Mouse (Mus musculus) small intestine, adult 2 months (tissue): ENCODE measurements around the gene Tmem231.

ENCODE experiments used
- CTCF ChIP-seq: fragments of 200-500 bp; IDR thresholded peaks from 2 replicates; pipeline ENCODE4 v1.5.1; 2012; ENCODE audit warnings: low read depth, mild to moderate bottlenecking, control low read depth, inconsistent platforms, low read length, moderate library complexity, mixed read lengths; ENCODE audit not compliant: insufficient replicate concordance, insufficient read length; ENCODE audit errors: extremely low read depth
- POLR2A ChIP-seq: fragments of 200-500 bp; IDR thresholded peaks from 2 replicates; pipeline ENCODE4 v1.6.1; 2012; ENCODE audit warnings: low read depth, mild to moderate bottlenecking, control low read depth, inconsistent platforms, low read length, moderate library complexity

DNA sequence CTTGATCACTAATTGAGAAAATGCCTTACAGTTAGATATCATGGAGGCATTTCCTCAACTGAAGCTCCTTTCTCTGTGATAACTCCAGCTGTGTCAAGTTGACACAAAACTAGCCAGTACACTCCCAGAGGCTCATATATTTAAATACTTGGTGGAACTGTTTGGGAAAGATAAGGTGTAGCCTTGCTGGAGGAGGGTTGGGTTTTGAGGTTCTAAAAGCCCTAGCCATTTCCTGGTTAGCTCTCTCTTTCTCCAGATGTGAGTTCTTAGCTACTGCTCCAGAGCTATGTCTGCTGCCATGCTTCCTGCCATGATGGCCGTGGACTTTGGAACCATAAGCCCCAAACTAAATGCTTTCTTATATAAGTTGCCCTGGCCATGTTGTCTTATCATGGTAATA, 46.2 kb downstream of the Tmem231 start:
- TF ChIP-seq POLR2A (no peak), CTCF (no peak)
